Mouse (Mus musculus) hindbrain, embryonic 15.5 days (tissue): ENCODE data around the gene Nme4. TPM values are rescaled to one million over a fixed set of nuclear protein-coding genes. Genes with fewer than 3 reads are reported as not detected.
A peak's percentile ranks its signal among the peaks of the same experiment; 100 is the strongest.

ENCODE experiments used
- ATAC-seq: fragments of 200-750 bp; cut with Nextera tagmentation; 2 replicates; pipeline ENCODE4 v1.8.0; 2017; ENCODE audit warnings: low read depth, moderate number of reproducible peaks, moderate TSS enrichment; ENCODE audit not compliant: low FRiP score
- H3K27ac ChIP-seq: fragments of 300-500 bp; sonication (generic); replicated peaks from 2 replicates; pipeline ENCODE4 v1.5.1; 2015; ENCODE audit warnings: mild to moderate bottlenecking, inconsistent platforms
- H3K27me3 ChIP-seq: fragments of 300-500 bp; sonication (generic); 2 replicates; pipeline ENCODE4 v1.6.1; 2015; ENCODE audit warnings: control low read depth, inconsistent platforms
- H3K36me3 ChIP-seq: fragments of 300-500 bp; sonication (generic); 2 replicates; pipeline ENCODE4 v1.6.1; 2015; ENCODE audit warnings: control low read depth, inconsistent platforms
- H3K4me1 ChIP-seq: fragments of 300-500 bp; sonication (generic); replicated peaks from 2 replicates; pipeline ENCODE4 v1.6.1; 2015; ENCODE audit warnings: control low read depth, inconsistent platforms
- H3K4me2 ChIP-seq: fragments of 300-500 bp; sonication (generic); 2 replicates; pipeline ENCODE4 v1.6.1; 2015; ENCODE audit warnings: moderate library complexity, mild to moderate bottlenecking, inconsistent platforms
- H3K4me3 ChIP-seq: fragments of 300-500 bp; sonication (generic); 2 replicates; pipeline ENCODE4 v1.5.1; 2015; ENCODE audit warnings: mild to moderate bottlenecking, inconsistent platforms
- H3K9ac ChIP-seq: fragments of 300-500 bp; sonication (generic); 2 replicates; pipeline ENCODE4 v1.6.1; 2015; ENCODE audit warnings: inconsistent platforms
- H3K9me3 ChIP-seq: fragments of 300-500 bp; sonication (generic); 2 replicates; pipeline ENCODE4 v1.6.1; 2016; ENCODE audit warnings: control low read depth, inconsistent platforms
- WGBS: fragments of 180-500 bp; shearing (Covaris S2); methylation state at CpG from one replicate; pipeline ENCODE4 v1.1.7; 2015; 5-methylcytosine and 5-hydroxymethylcytosine counted together
- polyA plus RNA-seq: library from polyadenylated mRNA; unstranded; fragments of >200 nt; fragmentation: Nextera tagmentation; extraction: Ambion mirVana; gene quantifications from 2 replicates; pipeline ENCODE4 v1.2.1, GENCODE M21; 2015

The Nme4 gene
- polyA plus RNA-seq: 24.3 and 25.1 TPM in 2 replicates

DNA sequence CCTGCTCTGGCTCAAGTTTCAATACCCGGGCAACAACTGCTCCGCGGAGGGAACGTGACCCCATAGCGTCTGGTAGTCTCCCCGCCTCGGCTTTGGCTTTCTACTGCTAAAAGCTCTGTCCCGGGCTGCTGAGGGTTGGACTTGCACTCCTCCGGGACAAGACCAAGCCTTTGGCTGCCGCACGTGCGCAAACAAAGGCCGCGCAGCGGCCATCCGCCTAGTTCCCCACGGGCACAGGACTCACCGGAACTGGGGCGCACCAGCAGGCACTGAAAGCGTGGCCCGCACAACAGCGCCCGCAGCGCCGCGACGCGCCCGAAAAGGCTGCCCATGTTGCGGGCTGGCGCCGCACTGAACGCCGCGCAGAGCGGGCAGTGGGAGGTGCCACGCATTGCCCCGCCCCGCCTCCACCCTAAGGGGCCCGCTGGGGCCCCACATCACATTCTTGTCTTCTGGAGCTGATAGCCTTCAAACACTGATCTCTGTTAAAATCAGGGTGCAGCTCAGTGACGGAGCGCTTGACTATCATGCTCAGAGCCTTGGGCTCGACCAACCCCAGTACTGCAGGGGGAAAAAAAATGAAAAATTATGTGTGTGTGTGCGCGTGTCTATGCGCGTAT is at the start of gene Nme4:
Gene Nme4, minus strand, starts transcription at position 482 of the 620 bp plus-strand sequence.
- Histone ChIP-seq H3K4me3 (peak within 1 kb of the TSS; percentile 51), H3K9ac (peak within 1 kb of the TSS; percentile 58), H3K4me1 (peaks cover 9% of the 10 kb centered on the region; the same call in 1 of the 2 replicates), H3K9me3 (no peaks in the 10 kb centered on the region), H3K27me3 (no peaks in the 10 kb centered on the region), H3K4me2 (peak within 1 kb of the TSS; percentile 76), H3K27ac (peak within 1 kb of the TSS; percentile 30; the same call in 1 of the 2 replicates), H3K36me3 (no peaks in the 10 kb centered on the region)
- peak; percentile 75 for ATAC-seq
- WGBS: 2% methylated on average over 47 of the region's 47 CpGs

DNA sequence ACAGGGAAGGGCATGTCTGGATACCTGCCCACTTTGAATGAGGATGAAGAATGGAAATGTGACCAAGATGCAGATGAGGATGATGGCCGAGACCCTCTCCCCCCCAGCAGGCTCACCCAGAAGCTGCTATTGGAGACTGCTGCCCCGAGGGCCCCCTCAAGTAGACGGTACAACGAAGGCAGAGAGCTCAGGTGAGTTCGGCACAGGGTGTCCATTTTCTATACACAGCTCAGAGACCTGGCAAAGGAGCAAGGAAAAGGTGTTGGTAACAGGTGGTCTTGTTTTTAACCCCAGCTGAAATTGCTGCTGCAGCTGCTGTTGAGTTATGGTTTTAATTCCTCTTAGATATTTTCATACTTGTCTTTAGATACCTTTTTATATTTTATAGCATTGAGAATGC is 48.0 kb upstream of the Nme4 start:
- no peak overlapping the region for H3K4me2 ChIP-seq
- no peaks in the 10 kb centered on the region for H3K27me3 ChIP-seq
- H3K36me3 ChIP-seq: peaks cover 13% of the 10 kb centered on the region; the same call in 1 of the 2 replicates
- no peak overlapping the region for H3K27ac ChIP-seq
- H3K4me1 ChIP-seq: peaks cover 24% of the 10 kb centered on the region
- 95% methylated on average over 5 of the region's 5 CpGs for WGBS
- no peaks in the 10 kb centered on the region for H3K9me3 ChIP-seq
- no peak overlapping the region for H3K9ac ChIP-seq
- no peak overlapping the region for H3K4me3 ChIP-seq
- no peak for ATAC-seq

GRCm38 (mm10) chr17:26142796-26143195 is 47.4 kb upstream of the Nme4 start:
- Histone ChIP-seq H3K9ac (no peak overlapping the region), H3K27ac (no peak overlapping the region), H3K4me2 (no peak overlapping the region), H3K27me3 (no peaks in the 10 kb centered on the region), H3K9me3 (no peaks in the 10 kb centered on the region), H3K4me1 (peaks cover 28% of the 10 kb centered on the region), H3K4me3 (no peak overlapping the region), H3K36me3 (peaks cover 13% of the 10 kb centered on the region; the same call in 1 of the 2 replicates)
- 94% methylated on average over 4 of the region's 4 CpGs for WGBS
- ATAC-seq: no peak

DNA sequence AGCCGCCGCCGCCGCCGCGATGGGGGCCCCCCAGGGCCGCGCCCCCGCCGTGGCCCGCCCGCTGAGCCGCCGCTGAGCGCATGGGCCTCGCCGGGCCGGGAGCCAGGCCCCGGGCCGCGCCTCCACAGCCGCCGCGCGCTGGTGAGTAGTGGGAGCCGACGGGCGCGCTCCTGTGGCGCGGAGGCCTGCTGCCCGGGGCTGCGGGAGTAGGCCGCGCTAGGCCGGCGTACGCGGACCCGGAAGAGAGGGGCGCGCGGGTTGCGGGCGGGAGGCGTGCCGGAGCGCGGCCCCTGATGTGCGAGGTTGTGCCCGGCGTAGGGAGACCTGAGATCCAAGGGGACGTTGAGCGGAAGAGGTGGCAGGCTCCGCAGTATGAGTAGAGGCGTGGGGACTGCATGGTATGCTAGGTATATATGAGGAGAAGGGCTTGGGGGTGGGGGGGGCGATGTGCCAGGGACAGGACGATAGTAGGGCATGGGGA is 43.5 kb upstream of the Nme4 start:
- 2% methylated on average over 52 of the region's 58 CpGs for WGBS
- ATAC-seq: peak; percentile 63

DNA sequence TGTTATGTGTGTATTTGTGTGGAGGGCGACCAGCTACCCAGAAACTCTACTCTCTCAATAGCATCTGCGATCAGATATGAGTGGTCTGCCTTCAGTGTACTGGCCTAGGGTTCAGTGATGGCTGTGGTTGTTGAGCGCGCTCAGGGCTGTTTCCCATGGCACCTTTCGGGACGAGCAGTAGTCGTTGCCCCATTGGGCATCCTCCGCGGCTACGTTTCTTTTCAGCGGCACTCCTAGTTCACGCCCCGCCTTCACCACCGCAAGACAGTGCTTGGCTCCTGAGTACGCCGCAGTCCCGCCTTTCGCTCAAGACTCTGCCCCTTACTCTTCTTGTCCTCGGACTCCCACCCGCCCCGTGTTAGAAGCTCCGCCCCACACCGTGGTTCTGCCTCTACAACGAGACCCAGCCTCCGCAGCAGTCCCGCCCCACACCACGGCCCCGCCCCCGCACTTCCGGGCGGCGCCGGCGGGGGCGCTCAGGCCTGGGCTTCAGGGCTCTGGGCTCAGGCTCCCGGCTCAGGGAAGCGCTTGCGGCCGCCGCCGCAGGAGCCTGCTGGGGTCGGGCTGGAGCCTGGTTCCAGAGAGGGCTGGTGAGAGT is 42.9 kb upstream of the Nme4 start, which contains the start of gene Axin1:
Gene Axin1, plus strand, starts transcription at position 450 of the 598 bp plus-strand sequence.
- peak; percentile 98 for ATAC-seq
- WGBS: under 1% methylated on average over 42 of the region's 42 CpGs

More for the DNA sequence above, 43.5 kb upstream of the Nme4 start:
- H3K27ac ChIP-seq: peak overlapping the region; percentile 91
- H3K4me1 ChIP-seq: peaks cover 29% of the 10 kb centered on the region
- peak overlapping the region; percentile 97 for H3K9ac ChIP-seq
- peak overlapping the region; percentile 74 for H3K4me3 ChIP-seq
- peaks cover 3% of the 10 kb centered on the region; the same call in 1 of the 2 replicates for H3K36me3 ChIP-seq
- H3K9me3 ChIP-seq: no peaks in the 10 kb centered on the region
- H3K4me2 ChIP-seq: peak overlapping the region; percentile 76
- H3K27me3 ChIP-seq: no peaks in the 10 kb centered on the region

GRCm38 (mm10) chr17:26137751-26138130 is 42.3 kb upstream of the Nme4 start:
- ATAC-seq: no peak
- H3K9me3 ChIP-seq: no peaks in the 10 kb centered on the region
- H3K4me3 ChIP-seq: peak overlapping the region; percentile 74
- peak overlapping the region; percentile 91 for H3K27ac ChIP-seq
- no peaks in the 10 kb centered on the region for H3K27me3 ChIP-seq
- WGBS: 82% methylated on average over 2 of the region's 2 CpGs
- peak overlapping the region; percentile 76 for H3K4me2 ChIP-seq
- H3K9ac ChIP-seq: peak overlapping the region; percentile 32; the same call in 1 of the 2 replicates
- H3K4me1 ChIP-seq: peaks cover 29% of the 10 kb centered on the region
- H3K36me3 ChIP-seq: no peaks in the 10 kb centered on the region

More for the DNA sequence above, 42.9 kb upstream of the Nme4 start, which contains the start of gene Axin1:
- no peaks in the 10 kb centered on the region for H3K27me3 ChIP-seq
- H3K27ac ChIP-seq: peak within 1 kb of the TSS; percentile 91
- H3K36me3 ChIP-seq: no peaks in the 10 kb centered on the region
- H3K9ac ChIP-seq: peak within 1 kb of the TSS; percentile 97
- H3K4me1 ChIP-seq: peaks cover 29% of the 10 kb centered on the region
- peak within 1 kb of the TSS; percentile 74 for H3K4me3 ChIP-seq
- peak within 1 kb of the TSS; percentile 76 for H3K4me2 ChIP-seq
- H3K9me3 ChIP-seq: no peaks in the 10 kb centered on the region

GRCm38 (mm10) chr17:26137106-26137750 is 41.8 kb upstream of the Nme4 start:
- H3K4me2 ChIP-seq: peak overlapping the region; percentile 76; the same call in 1 of the 2 replicates
- H3K9me3 ChIP-seq: no peaks in the 10 kb centered on the region
- WGBS: 91% methylated on average over 11 of the region's 11 CpGs
- peaks cover 29% of the 10 kb centered on the region for H3K4me1 ChIP-seq
- no peak overlapping the region for H3K9ac ChIP-seq
- H3K27ac ChIP-seq: no peak overlapping the region
- no peaks in the 10 kb centered on the region for H3K27me3 ChIP-seq
- no peak for ATAC-seq
- H3K36me3 ChIP-seq: no peaks in the 10 kb centered on the region
- no peak overlapping the region for H3K4me3 ChIP-seq

DNA sequence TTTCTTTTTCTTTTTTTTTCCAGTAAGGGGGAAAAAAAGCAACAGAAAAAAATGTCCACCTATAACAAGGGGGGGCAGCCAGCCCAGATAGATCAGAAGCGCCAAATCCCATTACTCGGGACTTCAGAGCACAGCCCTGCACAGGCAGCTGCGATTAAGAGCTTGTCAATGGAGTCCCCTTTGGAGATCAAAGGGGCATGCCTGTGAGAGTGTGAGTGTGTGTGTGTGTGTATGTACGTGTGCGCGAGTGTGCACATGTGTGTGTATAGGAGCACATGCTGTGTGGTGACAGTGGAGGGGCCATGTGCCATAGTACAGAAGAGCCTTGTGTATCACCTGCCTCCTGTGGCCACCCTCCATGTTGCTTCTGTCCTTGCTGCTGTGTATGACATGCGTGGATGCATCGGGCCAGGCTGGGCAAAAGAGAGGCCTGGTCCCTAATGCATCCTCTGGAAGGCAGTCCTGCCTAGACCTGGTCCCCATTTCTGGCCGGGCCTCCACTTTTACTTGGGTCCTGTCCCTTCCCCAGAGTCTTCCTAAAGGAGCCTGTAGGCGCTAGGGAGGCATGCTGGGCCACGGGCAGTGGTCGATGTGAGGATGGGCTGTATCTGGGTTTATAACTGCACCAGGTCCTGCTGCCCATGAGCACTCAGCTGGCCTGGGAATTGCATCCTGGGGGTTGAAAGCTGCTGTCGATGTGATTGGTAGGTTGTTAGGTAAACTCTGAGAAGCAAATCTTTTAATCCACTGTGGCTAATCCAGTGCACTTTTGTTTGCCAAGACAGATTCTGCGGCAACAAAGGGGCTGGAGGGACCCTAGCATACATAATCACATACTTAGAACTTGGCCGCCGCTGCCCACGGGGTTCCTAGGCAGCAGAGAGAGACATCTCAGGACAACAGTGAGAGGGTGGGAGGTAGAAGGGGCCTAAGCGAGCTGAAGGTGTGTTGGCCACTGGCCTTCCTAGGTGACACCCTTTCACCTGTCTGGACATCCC is 36.8 kb upstream of the Nme4 start:
- ATAC-seq: no peak
- H3K4me3 ChIP-seq: no peak overlapping the region
- no peak overlapping the region for H3K4me2 ChIP-seq
- no peaks in the 10 kb centered on the region for H3K27me3 ChIP-seq
- 77% methylated on average over 18 of the region's 18 CpGs for WGBS
- peaks cover 9% of the 10 kb centered on the region; the same call in 1 of the 2 replicates for H3K36me3 ChIP-seq
- no peaks in the 10 kb centered on the region for H3K9me3 ChIP-seq
- H3K9ac ChIP-seq: no peak overlapping the region
- H3K4me1 ChIP-seq: no peaks in the 10 kb centered on the region
- H3K27ac ChIP-seq: no peak overlapping the region

GRCm38 (mm10) chr17:26131062-26131732 is 35.8 kb upstream of the Nme4 start:
- no peak overlapping the region for H3K27ac ChIP-seq
- H3K36me3 ChIP-seq: peaks cover 18% of the 10 kb centered on the region
- 69% methylated on average over 18 of the region's 18 CpGs for WGBS
- H3K27me3 ChIP-seq: no peaks in the 10 kb centered on the region
- no peak for ATAC-seq
- H3K4me1 ChIP-seq: no peaks in the 10 kb centered on the region
- no peaks in the 10 kb centered on the region for H3K9me3 ChIP-seq
- no peak overlapping the region for H3K4me2 ChIP-seq
- H3K9ac ChIP-seq: no peak overlapping the region
- H3K4me3 ChIP-seq: no peak overlapping the region

DNA sequence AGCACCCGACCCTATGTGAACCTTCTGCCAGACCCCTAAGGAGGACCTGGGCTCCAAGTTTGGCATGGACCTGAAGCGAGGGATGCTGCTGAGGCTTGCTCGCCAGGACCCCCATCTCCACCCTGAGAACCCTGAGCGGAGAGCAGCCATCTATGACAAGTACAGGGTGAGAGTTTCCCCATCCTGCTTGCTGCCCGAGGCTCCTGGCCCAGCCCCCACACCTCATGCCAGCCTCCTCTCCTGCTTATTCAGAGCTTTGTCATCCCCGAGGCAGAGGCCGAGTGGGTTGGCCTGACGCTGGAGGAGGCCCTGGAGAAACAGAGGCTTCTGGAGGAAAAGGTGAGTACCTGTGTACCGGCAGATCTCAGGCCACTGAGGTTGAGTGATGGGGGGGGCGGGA is 29.8 kb upstream of the Nme4 start:
- peaks cover 16% of the 10 kb centered on the region for H3K36me3 ChIP-seq
- no peak overlapping the region for H3K27ac ChIP-seq
- ATAC-seq: no peak
- no peak overlapping the region for H3K4me3 ChIP-seq
- H3K9ac ChIP-seq: no peak overlapping the region
- WGBS: 93% methylated on average over 10 of the region's 10 CpGs
- no peaks in the 10 kb centered on the region for H3K27me3 ChIP-seq
- peaks cover 17% of the 10 kb centered on the region for H3K4me1 ChIP-seq
- H3K9me3 ChIP-seq: no peaks in the 10 kb centered on the region
- H3K4me2 ChIP-seq: no peak overlapping the region

DNA sequence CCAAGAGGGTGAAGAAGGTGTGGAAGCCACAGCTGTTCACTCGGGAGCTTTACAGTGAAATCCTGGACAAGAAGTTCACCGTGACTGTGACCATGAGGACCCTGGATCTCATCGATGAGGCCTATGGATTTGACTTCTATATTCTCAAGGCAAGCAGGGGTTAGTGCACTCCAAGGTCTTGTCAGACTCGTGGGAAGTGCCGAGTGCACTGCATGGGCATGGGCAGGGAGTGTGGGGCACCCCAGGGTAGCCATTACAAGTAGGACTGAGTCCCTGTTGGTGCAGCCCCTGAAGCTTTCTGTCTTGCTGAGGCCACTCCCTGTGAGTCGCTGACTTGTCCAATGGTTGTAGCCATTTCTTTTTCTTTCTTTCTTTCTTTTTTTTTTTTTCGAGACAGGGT is 29.2 kb upstream of the Nme4 start:
- no peak overlapping the region; the same call in 1 of the 2 replicates for H3K9ac ChIP-seq
- peak overlapping the region; percentile 97 for H3K4me3 ChIP-seq
- H3K4me2 ChIP-seq: peak overlapping the region; percentile 89
- no peaks in the 10 kb centered on the region for H3K9me3 ChIP-seq
- H3K27me3 ChIP-seq: no peaks in the 10 kb centered on the region
- H3K27ac ChIP-seq: no peak overlapping the region
- no peak for ATAC-seq
- H3K4me1 ChIP-seq: peaks cover 17% of the 10 kb centered on the region
- 90% methylated on average over 7 of the region's 7 CpGs for WGBS
- H3K36me3 ChIP-seq: peaks cover 16% of the 10 kb centered on the region
